Mouse (Mus musculus) heart, adult 2 months (tissue): ENCODE data around the gene Vps13d. TPM values are rescaled to one million over a fixed set of nuclear protein-coding genes. Genes with fewer than 3 reads are reported as not detected.
A peak's percentile ranks its signal among the peaks of the same experiment; 100 is the strongest.

Experiments
- DNase-seq, 2 experiments: peaks; one replicate each; pipeline ENCODE4 v3.0.0; 2021
- H3K27ac ChIP-seq: fragments of 200-600 bp; 2 replicates; pipeline ENCODE4 v1.8.1; 2022
- H3K27me3 ChIP-seq: fragments of 200-500 bp; 2 replicates; pipeline ENCODE4 v1.6.1; 2012; ENCODE audit warnings: mild to moderate bottlenecking, low read length, inconsistent platforms, mixed read lengths; ENCODE audit not compliant: control insufficient read depth, insufficient read depth
- H3K36me3 ChIP-seq: fragments of 200-500 bp; 2 replicates; pipeline ENCODE4 v1.6.1; 2012; ENCODE audit warnings: low read length, inconsistent platforms; ENCODE audit not compliant: control insufficient read depth, insufficient read depth
- H3K4me1 ChIP-seq: fragments of 200-500 bp; 2 replicates; pipeline ENCODE4 v1.6.1; 2011; ENCODE audit warnings: low read length; ENCODE audit not compliant: control insufficient read depth, insufficient read depth
- H3K4me3 ChIP-seq: fragments of 200-600 bp; 2 replicates; pipeline ENCODE4 v1.8.1; 2022
- H3K79me2 ChIP-seq: fragments of 200-500 bp; replicated peaks from 2 replicates; pipeline ENCODE4 v1.6.1; 2012; ENCODE audit warnings: mild to moderate bottlenecking, inconsistent platforms, low read length, moderate library complexity, mixed read lengths; ENCODE audit not compliant: control insufficient read depth, insufficient read depth
- H3K9ac ChIP-seq: fragments of 200-500 bp; 2 replicates; pipeline ENCODE4 v1.6.1; 2012; ENCODE audit warnings: low read depth, mild to moderate bottlenecking, control low read depth, inconsistent platforms, low read length, mixed read lengths
- CTCF ChIP-seq: fragments of 200-600 bp; IDR thresholded peaks from 2 replicates; pipeline ENCODE4 v1.8.1; 2022; ENCODE audit warnings: antibody characterized with exemption, mild to moderate bottlenecking, moderate library complexity
- EP300 ChIP-seq: fragments of 200-500 bp; IDR thresholded peaks from 2 replicates; pipeline ENCODE4 v1.6.1; 2011; ENCODE audit warnings: low read depth, low read length, control low read depth; ENCODE audit not compliant: insufficient read depth
- POLR2A ChIP-seq: fragments of 200-500 bp; IDR thresholded peaks from 2 replicates; pipeline ENCODE4 v1.6.1; 2011; ENCODE audit warnings: mild to moderate bottlenecking, low read depth, low read length, control low read depth; ENCODE audit not compliant: insufficient read depth
- WGBS: fragments of 180-500 bp; shearing (Covaris S2); methylation state at CpG from one replicate; pipeline ENCODE4 v1.1.7; 2018; 5-methylcytosine and 5-hydroxymethylcytosine counted together
- intact Hi-C: fragments of 180-260 bp; cut with DNase I; formaldehyde crosslinking; loops from one replicate; pipeline ENCODE4 v1.15.1; 2025
- long read RNA-seq: library from polyadenylated mRNA; stranded (forward); transcript quantifications from one replicate; pipeline ENCODE4 v2.0.0, GENCODE M21; 2021
- polyA plus RNA-seq: library from polyadenylated mRNA; depleted of rRNA; stranded (reverse); fragments of >200 nt; gene quantifications from 2 replicates; pipeline ENCODE4 v1.2.3, GENCODE M21; 2012; rRNA removed
- total RNA-seq, 2 experiments: library from RNA; stranded (reverse); gene quantifications; 2 replicates each; pipeline ENCODE4 v1.2.3; 2021

Gene Vps13d
- 10 to 100 TPM; 65.8 to 77.1 TPM for total RNA-seq
- polyA plus RNA-seq, result 24.8 and 41.5 TPM in 2 replicates
- long read RNA-seq, partial matches to known transcripts, result 7 of 12 reads
- long read RNA-seq, other reads (novel, unspliced or antisense), result 2 of 12 reads

DNA sequence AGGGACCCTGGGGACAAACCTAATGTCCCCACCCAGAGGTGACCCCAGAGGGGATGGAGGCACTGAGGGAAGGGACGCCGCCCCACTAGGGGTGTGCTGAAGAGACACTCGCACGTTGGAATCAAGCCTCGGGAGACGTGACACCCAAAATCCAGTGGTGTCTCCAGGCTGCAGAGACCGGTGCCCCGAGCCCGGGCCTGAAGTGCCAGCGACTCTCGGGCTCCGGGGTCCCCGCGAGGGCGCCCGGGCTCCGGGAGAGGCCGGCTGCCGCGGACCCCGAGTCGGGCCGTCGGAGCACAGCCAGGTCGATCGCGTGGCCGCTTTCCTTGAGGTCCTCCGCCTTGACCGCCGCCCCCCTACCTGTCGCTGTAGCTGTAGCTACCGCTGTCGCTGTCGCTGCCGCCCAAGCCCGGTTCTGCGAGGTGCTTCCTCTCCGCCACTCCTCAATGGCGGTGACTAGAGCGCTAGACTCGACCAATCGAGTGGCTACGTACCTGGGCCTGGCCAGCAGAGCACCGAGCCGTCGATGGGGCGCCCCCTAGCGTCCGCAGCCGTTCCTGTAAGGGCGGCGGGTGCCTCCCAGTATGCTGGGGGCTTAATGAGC is at the start of gene Vps13d:
Vps13d (minus strand) TSS at position 447 of the 604 bp plus-strand sequence.
- WGBS, result under 1% methylated on average over 53 of the region's 53 CpGs
- peak; percentile 90 to 92 for DNase-seq
- Histone ChIP-seq H3K79me2 (0 out of 2 replicates have a peak, but pooled peaks cover 1% of the 10 kb centered on the region), H3K27ac (peak within 1 kb of the TSS; percentile 97), H3K27me3 (no peaks in the 10 kb centered on the region), H3K36me3 (peaks cover 8% of the 10 kb centered on the region), H3K4me1 (peaks cover 8% of the 10 kb centered on the region), H3K9ac (peak within 1 kb of the TSS; percentile 94), H3K4me3 (peak within 1 kb of the TSS; percentile 65)
- intact Hi-C loops, result loop anchor here (5.0 kb wide), 1 partner anchor 93 kb away; no protein-coding TSS in a partner anchor
- peak; percentile 85 for TF ChIP-seq POLR2A
- TF ChIP-seq EP300, result no peak
- TF ChIP-seq CTCF, result peak; percentile 98

DNA sequence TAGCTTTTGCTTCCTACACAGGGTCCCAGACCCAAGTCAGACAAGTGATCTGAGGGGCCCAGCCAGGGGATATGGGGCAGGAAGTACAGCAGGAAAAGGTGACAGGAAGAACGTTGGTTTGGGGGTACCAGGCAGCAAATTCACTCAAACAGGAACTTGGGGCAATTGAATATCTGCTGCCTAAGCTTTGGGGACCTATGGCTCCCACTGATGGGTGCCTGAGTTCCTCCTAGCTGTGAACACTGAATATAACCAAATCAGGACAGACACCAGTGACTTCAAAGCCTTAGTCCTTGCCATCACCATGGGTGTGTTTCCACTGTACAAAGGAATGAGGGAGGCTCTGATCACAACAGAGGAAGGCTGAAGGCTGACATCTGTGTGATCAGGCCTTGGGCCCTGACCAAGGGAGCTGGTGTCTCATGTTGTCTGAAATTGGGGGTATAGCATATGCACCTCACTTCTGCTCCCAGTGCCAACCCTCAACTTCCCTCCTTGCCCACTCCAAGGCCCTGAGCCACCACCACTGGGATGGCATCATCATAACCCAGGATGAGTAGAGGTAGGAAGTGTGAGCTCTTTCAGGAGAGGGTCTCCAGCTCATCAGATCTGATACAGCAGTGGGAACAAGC is 48.0 kb upstream of the Vps13d start:
- 27% methylated on average over 1 of the region's 1 CpGs for WGBS

DNA sequence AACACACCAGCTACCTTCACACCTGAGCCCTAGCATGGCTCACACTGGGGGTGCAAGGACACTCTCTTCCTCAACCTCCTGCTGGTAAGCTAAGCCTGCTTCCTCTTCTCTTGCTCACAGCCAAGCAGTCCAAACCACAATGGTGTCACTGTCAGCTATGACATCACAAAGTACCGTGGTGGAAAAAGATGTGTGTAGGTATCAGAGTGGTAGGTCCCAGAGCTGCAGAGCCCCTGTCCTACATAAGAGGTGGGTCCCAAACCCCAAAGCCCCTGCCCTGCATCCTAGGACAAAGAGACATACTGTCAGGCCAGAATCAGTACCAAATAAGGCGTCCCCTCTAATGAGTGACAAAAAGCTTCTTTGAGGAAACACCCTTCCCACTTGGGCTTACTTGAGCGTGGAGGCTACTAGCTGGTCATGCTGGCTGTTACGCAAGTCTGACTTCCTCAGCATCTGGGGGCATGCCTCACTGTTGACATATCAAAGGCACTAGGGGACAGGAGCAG is 46.0 kb upstream of the Vps13d start:
- Histone ChIP-seq H3K4me3 (no peak overlapping the region), H3K9ac (no peak overlapping the region), H3K36me3 (peaks cover 2% of the 10 kb centered on the region; the same call in 1 of the 2 replicates), H3K27ac (peak overlapping the region; percentile 38), H3K27me3 (no peaks in the 10 kb centered on the region), H3K79me2 (no peaks in the 10 kb centered on the region), H3K4me1 (peaks cover 28% of the 10 kb centered on the region)
- TF ChIP-seq EP300 (peak; percentile 73; the same call in 1 of the 2 replicates), CTCF (no peak)
- intact Hi-C loops, result no loop called here
- 51% methylated on average over 4 of the region's 4 CpGs for WGBS
- peak; percentile 57 to 77 for DNase-seq

More for the DNA sequence above, 48.0 kb upstream of the Vps13d start:
- Histone ChIP-seq H3K36me3 (peaks cover 2% of the 10 kb centered on the region; the same call in 1 of the 2 replicates), H3K27me3 (no peaks in the 10 kb centered on the region), H3K79me2 (no peaks in the 10 kb centered on the region), H3K9ac (no peak overlapping the region), H3K4me3 (no peak overlapping the region), H3K27ac (no peak overlapping the region), H3K4me1 (peaks cover 28% of the 10 kb centered on the region)
- TF ChIP-seq EP300 (no peak), CTCF (no peak), POLR2A (no peak)
- intact Hi-C loops, result no loop called here
- no peak for DNase-seq

DNA sequence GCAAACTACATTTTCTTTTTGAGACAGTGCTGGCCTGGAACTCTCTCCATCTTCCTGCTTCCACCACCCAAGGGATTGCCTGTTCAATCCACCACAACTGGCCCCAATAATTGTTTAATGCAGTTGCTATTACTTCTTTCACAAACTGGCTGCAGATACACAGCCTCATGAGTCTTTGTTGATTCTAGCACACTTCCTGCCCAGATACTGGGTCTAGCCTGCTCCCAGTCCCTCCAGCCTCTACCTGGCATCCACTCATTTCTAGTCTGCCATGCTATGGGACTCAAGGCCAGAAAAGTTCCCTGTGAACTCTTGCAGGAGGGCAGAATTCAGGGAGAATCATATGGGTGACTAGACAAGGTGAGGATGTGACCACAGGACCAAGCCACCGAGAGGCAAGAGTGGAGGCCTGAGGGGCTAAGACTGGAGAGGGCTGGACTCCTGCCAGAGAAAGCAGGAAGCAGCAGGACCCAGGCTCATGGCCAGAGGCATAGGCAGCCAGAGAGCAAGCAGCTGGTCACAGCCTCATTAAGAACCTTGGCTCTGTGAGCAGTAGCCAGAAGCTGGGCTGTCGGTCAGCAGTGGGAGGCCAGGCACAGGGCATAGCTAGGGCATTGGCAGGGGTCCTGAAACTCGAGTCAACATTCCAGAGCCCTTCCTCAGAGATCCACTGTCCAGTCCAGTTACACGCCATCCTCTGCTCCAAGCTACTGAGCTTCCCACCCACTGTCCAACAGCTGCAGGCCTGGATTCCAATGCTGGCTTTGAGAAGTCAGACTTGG is 44.4 kb upstream of the Vps13d start:
- intact Hi-C loops, result loop anchor here (2.0 kb wide), 1 partner anchor 40 kb away; no protein-coding TSS in a partner anchor
- Histone ChIP-seq H3K9ac (no peak overlapping the region), H3K27ac (peak overlapping the region; percentile 73), H3K36me3 (peaks cover 2% of the 10 kb centered on the region; the same call in 1 of the 2 replicates), H3K79me2 (no peaks in the 10 kb centered on the region), H3K27me3 (no peaks in the 10 kb centered on the region), H3K4me1 (peaks cover 22% of the 10 kb centered on the region), H3K4me3 (no peak overlapping the region)
- 5% methylated on average over 4 of the region's 4 CpGs for WGBS
- TF ChIP-seq EP300 (peak; percentile 81), POLR2A (peak; percentile 35; the same call in 1 of the 2 replicates), CTCF (no peak)
- peak; percentile 82 to 89 for DNase-seq

DNA sequence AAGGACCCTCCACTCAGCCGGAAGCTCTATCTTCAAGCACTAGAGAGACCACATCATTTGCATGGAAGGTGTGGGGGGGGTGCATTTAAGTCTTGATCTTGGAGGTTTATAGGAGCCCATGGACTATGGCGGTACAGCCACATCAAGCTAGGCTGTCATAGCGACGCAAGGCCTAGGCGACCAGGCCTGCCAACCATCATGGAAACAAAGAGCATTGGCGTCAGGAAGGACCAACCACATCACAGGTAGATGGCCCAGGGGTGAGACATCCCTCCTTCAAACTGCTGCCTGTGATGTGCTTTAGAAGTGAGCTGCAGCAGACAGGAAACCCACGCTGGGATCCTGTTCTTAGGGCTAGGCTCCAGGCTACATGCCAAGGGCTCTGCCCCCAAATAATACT is 41.2 kb upstream of the Vps13d start:
- no peaks in the 10 kb centered on the region for H3K27me3 ChIP-seq
- peaks cover 2% of the 10 kb centered on the region; the same call in 1 of the 2 replicates for H3K36me3 ChIP-seq
- DNase-seq, result no peak
- no peaks in the 10 kb centered on the region for H3K79me2 ChIP-seq
- peaks cover 30% of the 10 kb centered on the region for H3K4me1 ChIP-seq
- H3K9ac ChIP-seq, result no peak overlapping the region
- no peak overlapping the region for H3K27ac ChIP-seq
- no peak overlapping the region for H3K4me3 ChIP-seq
- TF ChIP-seq POLR2A (no peak), EP300 (no peak), CTCF (no peak)
- 82% methylated on average over 7 of the region's 7 CpGs for WGBS
- intact Hi-C loops, result no loop called here
